Comparison of ENCODE assay signal across 27 mouse cellular contexts in the genomic region with DNA sequence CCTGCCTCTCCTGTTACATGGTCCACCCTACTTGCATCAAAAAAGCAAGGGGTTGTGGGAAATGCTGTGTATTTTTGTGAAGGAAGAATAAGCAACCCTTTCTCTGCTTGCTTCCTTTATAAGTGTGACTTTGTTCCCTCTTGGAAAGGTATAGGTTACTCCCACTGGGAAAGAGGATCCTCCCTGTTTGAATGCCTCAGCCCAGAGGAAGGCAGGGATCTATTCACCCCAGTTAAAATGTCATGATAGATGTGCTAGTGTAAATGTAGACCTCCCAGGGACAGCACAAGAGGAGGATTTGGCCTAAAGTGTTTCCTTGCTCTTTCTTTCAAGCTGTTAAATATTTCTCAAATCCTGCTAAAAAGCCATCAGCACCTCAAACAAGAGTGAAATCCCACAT. TPM values are rescaled to one million over a fixed set of nuclear protein-coding genes. Genes with fewer than 3 reads are reported as not detected.
"Had no signal": no experiment of that assay in that cellular context is flagged by ENCODE, and none has a peak within 500 bp of the region (broad histone marks: within the 10 kb centered on the region; RNA-seq: fewer than 3 reads in every experiment).

No protein-coding gene starts in this region.

- H3K9ac ChIP-seq: heart, embryonic 12.5 days; hindbrain, embryonic 12.5 days; hindbrain, embryonic 14.5 days; intestine, embryonic 15.5 days; limb, embryonic 12.5 days; liver, embryonic 13.5 days; liver, embryonic 15.5 days; liver, postnatal 0 days had no signal

- H3K9me3 ChIP-seq: heart, embryonic 10.5 days; heart, embryonic 12.5 days; hindbrain, embryonic 10.5 days; hindbrain, embryonic 12.5 days; intestine, embryonic 15.5 days; limb, embryonic 10.5 days; limb, embryonic 12.5 days; liver, embryonic 13.5 days; liver, embryonic 15.5 days had no signal

- ATAC-seq: hindbrain, embryonic 16.5 days; inflammation-experienced regulatory T-cells, adult 6 months; intestine, embryonic 15.5 days; intestine, postnatal 0 days; liver, postnatal 0 days had no signal

- H3K4me3 ChIP-seq: gastrocnemius, adult 2 months; heart, embryonic 10.5 days; heart, embryonic 12.5 days; hindbrain, embryonic 10.5 days; hindbrain, embryonic 12.5 days; intestine, embryonic 15.5 days; layer of hippocampus, adult 2 months; left cerebral cortex, adult 2 months; limb, embryonic 10.5 days; limb, embryonic 12.5 days; liver, embryonic 13.5 days; liver, embryonic 15.5 days had no signal

- H3K4me1 ChIP-seq: heart, embryonic 10.5 days; heart, embryonic 12.5 days; hindbrain, embryonic 10.5 days; hindbrain, embryonic 12.5 days; intestine, embryonic 15.5 days; limb, embryonic 10.5 days; limb, embryonic 12.5 days; liver, embryonic 13.5 days; liver, embryonic 15.5 days had no signal

- H3K4me2 ChIP-seq: heart, embryonic 12.5 days; hindbrain, embryonic 12.5 days; hindbrain, embryonic 14.5 days; intestine, embryonic 15.5 days; limb, embryonic 12.5 days; liver, embryonic 11.5 days; liver, embryonic 13.5 days; liver, embryonic 15.5 days had no signal

- DNase-seq: gastrocnemius, adult 2 months; gastrocnemius, postnatal 10 days; gastrocnemius, postnatal 25 days; heart, adult 18-20 months; heart, postnatal 10 days; heart, postnatal 4 days; kidney, adult 2 months; kidney, postnatal 10 days; kidney, postnatal 4 days; liver; liver, embryonic 13.5 days; liver, postnatal 0 days had no signal

- H3K27me3 ChIP-seq: heart, embryonic 12.5 days; hindbrain, embryonic 12.5 days; intestine, embryonic 15.5 days; limb, embryonic 12.5 days; liver, embryonic 13.5 days; liver, embryonic 15.5 days had no signal

- H3K27ac ChIP-seq: gastrocnemius, adult 2 months; heart, embryonic 10.5 days; hindbrain, embryonic 10.5 days; hindbrain, embryonic 12.5 days; hindbrain, embryonic 14.5 days; intestine, embryonic 15.5 days; layer of hippocampus, adult 2 months; left cerebral cortex, adult 2 months; limb, embryonic 10.5 days; limb, embryonic 12.5 days; liver, embryonic 13.5 days; liver, embryonic 15.5 days had no signal

- H3K36me3 ChIP-seq: heart, embryonic 10.5 days; heart, embryonic 12.5 days; hindbrain, embryonic 10.5 days; hindbrain, embryonic 12.5 days; intestine, embryonic 15.5 days; limb, embryonic 10.5 days; limb, embryonic 12.5 days; liver, embryonic 13.5 days; liver, embryonic 15.5 days had no signal

RNA-seq across cellular contexts. Expression of gene Dync1i1, which starts 9.0 kb away (rescaled TPM):
- polyA plus RNA-seq: inflammation-experienced regulatory T-cells, adult 6 months had no signal
